Mouse (Mus musculus): ENCODE data around the gene AL731706.1.

- TF ChIP-seq CTCF (IDR thresholded peaks at IDR 0.05; ENCODE audit: control insufficient read depth, insufficient read depth, insufficient read length) (no peak), USF1 (IDR thresholded peaks at IDR 0.05; ENCODE audit: low read depth) (no peak)
Measured at GRCm38 (mm10) chr2:136835882-136836281, 55.3 kb downstream of the AL731706.1 start.
